Mouse (Mus musculus) ES-E14 (cell line): ENCODE data around the gene Stag2.

Experiments
- CHD2 ChIP-seq: IDR thresholded peaks from 2 replicates; pipeline ENCODE4 v1.6.1; 2014; ENCODE audit warnings: mild to moderate bottlenecking, low read depth, low read length, inconsistent platforms
- MAFK ChIP-seq: IDR thresholded peaks from 2 replicates; pipeline ENCODE4 v1.6.1; 2014; ENCODE audit warnings: mild to moderate bottlenecking, low read depth, low read length, inconsistent platforms; ENCODE audit not compliant: insufficient read depth

DNA sequence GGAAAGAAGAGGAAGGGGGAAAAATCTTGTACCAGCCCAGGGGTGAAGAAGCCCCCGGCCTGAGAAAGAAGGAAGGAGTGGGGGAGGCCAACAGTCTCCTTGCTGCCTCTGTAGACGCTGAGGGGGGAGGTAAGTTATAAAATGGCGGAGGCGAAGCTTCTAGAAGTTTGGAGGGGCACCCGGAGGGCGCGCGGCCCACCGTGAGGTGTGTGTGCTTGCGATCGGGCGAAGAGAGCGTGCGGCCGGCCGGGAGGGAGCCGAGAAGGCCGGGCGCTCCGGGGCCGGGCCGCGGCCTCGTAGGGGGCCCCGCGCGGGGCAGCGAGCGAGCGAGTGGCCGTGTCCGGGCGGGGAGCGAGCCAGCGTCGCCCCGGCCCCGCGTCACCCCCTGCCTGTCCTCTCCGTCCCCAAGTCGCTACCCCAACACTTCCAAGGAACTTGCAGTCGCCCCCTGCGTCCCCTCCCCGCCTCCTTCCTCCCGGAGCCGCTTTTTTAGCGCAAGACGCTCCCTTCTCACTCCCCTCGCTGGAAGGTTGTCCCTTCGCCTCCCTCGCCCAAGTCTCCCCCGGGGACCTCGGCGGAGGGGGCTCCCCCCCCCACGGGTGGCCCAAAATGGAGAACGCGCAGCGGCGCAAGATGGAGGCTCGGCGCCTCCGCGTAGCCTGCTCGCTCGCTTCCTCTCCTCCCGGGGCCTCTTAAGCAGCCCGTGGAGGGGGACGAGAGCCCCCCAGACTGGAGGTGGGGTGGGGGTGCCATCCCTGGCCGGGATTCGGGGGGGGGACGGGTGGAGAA lies 634 bp downstream of the Stag2 start:
- no peak for TF ChIP-seq CHD2
- no peak for TF ChIP-seq MAFK
